Mouse (Mus musculus): ENCODE data around the gene Rsl1d1.
A peak's percentile ranks its signal among the peaks of the same experiment; 100 is the strongest.

Rsl1d1 gene

GRCm38 (mm10) chr16:11157721-11158120 is 45.4 kb downstream of the Rsl1d1 start:
- peak; percentile 56 to 71 for DNase-seq (ENCODE audit: low spot score in 2 of 2)

GRCm38 (mm10) chr16:11154500-11154899 is 48.6 kb downstream of the Rsl1d1 start:
- DNase-seq (ENCODE audit: low spot score in 2 of 2), result no peak

- peak; percentile 100 for DNase-seq (ENCODE audit: low spot score in 2 of 2)
Measured at GRCm38 (mm10) chr16:11143706-11144483, 59.2 kb downstream of the Rsl1d1 start.
